Mouse (Mus musculus) kidney, postnatal 0 days (tissue): Measurements from ENCODE around the gene Crnkl1. TPM values are rescaled to one million over a fixed set of nuclear protein-coding genes. Genes with fewer than 3 reads are reported as not detected.

Experiments
- ATAC-seq: fragments of 200-750 bp; cut with Nextera tagmentation; replicated peaks from 2 replicates; pipeline ENCODE4 v1.8.0; 2017; ENCODE audit warnings: low read depth, moderate number of reproducible peaks, moderate TSS enrichment, moderate library complexity; ENCODE audit not compliant: low FRiP score
- DNase-seq: peaks from one replicate; pipeline ENCODE4 v3.0.0-alpha.2; 2016; ENCODE audit warnings: low spot score
- H3K27ac ChIP-seq: fragments of 300-500 bp; sonication (generic); 2 replicates; pipeline ENCODE4 v1.5.1; 2014; ENCODE audit warnings: mild to moderate bottlenecking
- H3K27me3 ChIP-seq: fragments of 300-500 bp; sonication (generic); 2 replicates; pipeline ENCODE4 v1.6.1; 2014; ENCODE audit warnings: low read length, mixed read lengths; ENCODE audit not compliant: insufficient read depth
- H3K36me3 ChIP-seq: fragments of 300-500 bp; sonication (generic); 2 replicates; pipeline ENCODE4 v1.6.1; 2014; ENCODE audit warnings: low read length, mixed read lengths; ENCODE audit not compliant: insufficient read depth
- H3K4me1 ChIP-seq: fragments of 300-500 bp; sonication (generic); replicated peaks from 2 replicates; pipeline ENCODE4 v1.6.1; 2014; ENCODE audit warnings: antibody characterized with exemption, low read length, mixed read lengths; ENCODE audit not compliant: insufficient read depth
- H3K4me2 ChIP-seq: fragments of 300-500 bp; sonication (generic); 2 replicates; pipeline ENCODE4 v1.6.1; 2014; ENCODE audit warnings: mild to moderate bottlenecking, low read length, moderate library complexity, mixed read lengths
- H3K4me3 ChIP-seq: fragments of 300-500 bp; sonication (generic); replicated peaks from 2 replicates; pipeline ENCODE4 v1.5.1; 2014; ENCODE audit warnings: low read depth, low read length
- H3K9ac ChIP-seq: fragments of 300-500 bp; sonication (generic); 2 replicates; pipeline ENCODE4 v1.6.1; 2014; ENCODE audit warnings: low read depth, low read length
- H3K9me3 ChIP-seq: fragments of 300-500 bp; sonication (generic); replicated peaks from 2 replicates; pipeline ENCODE4 v1.6.1; 2016; ENCODE audit warnings: low read length, inconsistent platforms, mixed read lengths
- CTCF ChIP-seq: IDR thresholded peaks from 2 replicates; pipeline ENCODE4 v1.5.1; 2016; ENCODE audit warnings: antibody characterized with exemption, low read depth, mild to moderate bottlenecking, moderate library complexity
- WGBS: fragments of 180-500 bp; shearing (Covaris S2); extraction: QIAGEN DNeasy Blood & Tissue Kit; methylation state at CpG from one replicate; pipeline ENCODE4 v1.1.7; 2014; 5-methylcytosine and 5-hydroxymethylcytosine counted together
- polyA plus RNA-seq: library from polyadenylated mRNA; unstranded; fragments of >200 nt; fragmentation: Nextera tagmentation; extraction: Ambion mirVana; gene quantifications from 2 replicates; pipeline ENCODE4 v1.2.1, GENCODE M21; 2015

Gene Crnkl1
- polyA plus RNA-seq, 1 experiment from 2014 or later = 23.6 TPM

GRCm38 (mm10) chr2:145881932-145882331 lies 52.9 kb downstream of the Crnkl1 start:
- Histone ChIP-seq H3K4me1 (peaks cover 10% of the 10 kb centered on the region; the same call in 1 of the 2 replicates), H3K4me3 (no peak overlapping the region), H3K9me3 (no peaks in the 10 kb centered on the region), H3K27ac (no peak overlapping the region), H3K9ac (no peak overlapping the region), H3K36me3 (peaks cover 58% of the 10 kb centered on the region), H3K4me2 (no peak overlapping the region), H3K27me3 (no peaks in the 10 kb centered on the region)
- no peak for TF ChIP-seq CTCF
- WGBS = 93% methylated on average over 5 of the region's 5 CpGs
- ATAC-seq (no peak), DNase-seq (no peak)

DNA sequence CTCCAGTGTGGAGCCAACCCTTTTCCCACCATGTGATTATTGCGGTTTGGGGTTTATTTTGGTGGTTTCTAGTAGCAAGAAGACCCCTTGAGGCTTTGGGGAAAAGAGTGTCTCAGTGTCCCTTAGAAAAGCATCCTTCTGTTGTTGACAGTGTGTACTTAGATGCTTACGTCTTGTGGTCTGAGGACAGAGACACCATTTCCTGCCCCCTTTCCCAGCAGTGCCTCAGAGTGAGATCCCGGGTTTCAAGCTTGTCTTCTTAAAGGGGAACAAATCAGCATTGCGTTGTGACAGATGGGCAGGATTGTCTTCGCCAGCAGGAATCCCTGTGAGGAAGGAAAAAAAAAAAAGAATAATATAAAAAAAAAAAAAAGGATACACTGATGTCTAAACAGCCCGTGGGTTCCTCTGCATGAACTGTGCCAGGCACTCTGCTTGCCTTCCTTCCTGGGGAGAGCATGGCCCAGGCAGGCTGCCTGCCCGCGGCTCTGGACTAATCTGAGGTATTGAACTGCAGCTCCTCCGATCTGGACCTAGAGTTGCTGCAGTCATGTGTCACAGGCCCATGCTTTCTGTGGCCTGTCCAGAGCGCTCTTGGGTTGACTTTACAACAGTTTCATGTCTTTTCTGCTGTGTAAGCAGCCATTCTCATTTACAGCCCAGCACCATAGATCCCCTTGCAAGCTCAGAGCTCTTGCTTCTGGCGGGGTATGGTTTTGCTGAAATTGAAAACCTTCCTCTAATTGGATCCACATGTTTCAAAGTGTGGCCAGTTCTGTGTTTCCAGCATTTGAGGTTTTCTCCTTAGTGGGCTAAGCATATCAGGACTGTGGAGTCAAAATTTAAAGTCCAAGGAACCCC lies 53.7 kb downstream of the Crnkl1 start:
- Histone ChIP-seq H3K4me3 (no peak overlapping the region), H3K9me3 (no peaks in the 10 kb centered on the region), H3K27ac (0 out of 2 replicates have a peak overlapping the region, but pooled peaks have one; percentile 31), H3K36me3 (peaks cover 61% of the 10 kb centered on the region), H3K27me3 (no peaks in the 10 kb centered on the region), H3K4me1 (peaks cover 10% of the 10 kb centered on the region; the same call in 1 of the 2 replicates), H3K4me2 (no peak overlapping the region), H3K9ac (no peak overlapping the region)
- 62% methylated on average over 11 of the region's 11 CpGs for WGBS
- no peak for TF ChIP-seq CTCF
- ATAC-seq = no peak
- DNase-seq = no peak

DNA sequence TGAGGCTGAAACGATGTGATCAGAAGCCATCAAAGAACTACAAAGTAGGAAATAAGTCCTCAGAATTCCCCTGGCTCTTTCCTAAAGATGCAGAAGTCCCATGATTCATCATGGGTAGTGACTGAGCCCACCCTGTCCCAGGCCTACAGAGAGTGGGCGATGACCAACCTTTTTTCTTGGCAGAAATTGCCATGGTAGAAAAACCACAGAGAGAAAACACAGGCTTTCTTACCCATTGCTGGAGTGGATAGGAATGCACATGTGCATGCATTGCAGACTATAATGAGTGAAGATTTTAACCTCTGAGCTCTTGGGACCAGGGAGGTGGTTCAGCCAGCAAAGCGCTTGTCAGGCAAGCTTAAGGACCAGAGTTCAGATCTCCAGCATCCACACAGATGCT lies 57.6 kb downstream of the Crnkl1 start:
- H3K4me1 ChIP-seq = no peaks in the 10 kb centered on the region

DNA sequence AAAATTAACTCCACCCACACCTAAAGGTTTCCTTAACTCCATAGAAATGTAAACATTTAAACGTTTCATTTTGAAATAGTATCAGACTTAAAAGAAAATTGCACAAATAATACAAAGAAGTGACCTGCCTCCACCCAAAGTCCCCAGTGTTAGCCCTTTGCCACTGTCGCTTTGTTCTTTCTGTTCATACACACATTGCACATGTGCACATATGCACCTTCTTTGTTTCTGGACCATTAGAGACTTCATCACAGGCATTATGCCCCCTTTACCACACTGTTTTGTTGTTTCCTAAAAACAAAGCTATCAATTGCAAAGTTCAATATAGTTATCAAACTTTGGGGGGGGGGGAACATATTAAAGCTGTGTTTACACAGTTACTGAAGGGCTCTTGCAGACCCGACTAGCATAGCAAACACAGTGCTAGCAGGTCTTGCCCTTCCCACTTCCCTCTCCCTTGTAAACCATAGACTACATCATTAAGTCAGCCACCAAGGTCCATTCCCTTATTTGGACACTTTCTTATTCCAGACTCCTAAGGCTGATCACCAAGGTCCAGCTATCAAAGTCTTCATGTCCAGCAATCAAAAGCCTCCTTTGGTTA lies 59.8 kb downstream of the Crnkl1 start:
- Histone ChIP-seq H3K27ac (no peak overlapping the region), H3K4me3 (no peak overlapping the region), H3K4me2 (no peak overlapping the region), H3K27me3 (no peaks in the 10 kb centered on the region), H3K4me1 (no peaks in the 10 kb centered on the region), H3K9me3 (no peaks in the 10 kb centered on the region), H3K9ac (no peak overlapping the region), H3K36me3 (peaks cover 34% of the 10 kb centered on the region)
- DNase-seq (no peak), ATAC-seq (no peak)
- TF ChIP-seq CTCF = no peak
- WGBS = 57% methylated on average over 3 of the region's 3 CpGs

More for the DNA sequence above, 57.6 kb downstream of the Crnkl1 start:
- TF ChIP-seq CTCF = no peak
- ATAC-seq = no peak
- no peak for DNase-seq
- Histone ChIP-seq H3K4me3 (no peak overlapping the region), H3K4me2 (no peak overlapping the region), H3K9me3 (no peaks in the 10 kb centered on the region), H3K36me3 (peaks cover 42% of the 10 kb centered on the region), H3K27me3 (no peaks in the 10 kb centered on the region), H3K9ac (no peak overlapping the region), H3K27ac (no peak overlapping the region)
- WGBS = 93% methylated on average over 3 of the region's 3 CpGs

DNA sequence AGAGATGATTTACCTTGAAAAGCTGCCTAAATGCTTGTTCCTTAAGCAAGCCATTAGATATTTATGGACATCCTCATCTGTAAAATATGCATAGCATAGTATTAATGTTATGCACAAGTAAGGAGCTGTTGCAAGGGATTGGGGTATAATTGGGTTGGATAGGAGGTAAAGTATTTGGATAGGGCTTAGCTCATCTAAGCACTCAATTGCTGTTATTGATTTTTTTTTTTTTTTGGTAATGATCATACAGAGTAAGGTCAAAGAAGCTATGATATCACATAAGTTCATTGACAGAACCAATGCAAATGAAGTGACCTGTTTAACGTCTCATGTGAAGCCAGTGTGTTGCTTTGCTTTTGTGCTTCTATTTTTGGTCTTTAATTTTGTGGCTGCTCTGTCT lies 60.9 kb downstream of the Crnkl1 start:
- no peak for TF ChIP-seq CTCF
- WGBS = 83% methylated on average over 1 of the region's 1 CpGs
- Histone ChIP-seq H3K9ac (no peak overlapping the region), H3K4me3 (no peak overlapping the region), H3K36me3 (peaks cover 29% of the 10 kb centered on the region), H3K27ac (no peak overlapping the region), H3K4me1 (no peaks in the 10 kb centered on the region), H3K4me2 (no peak overlapping the region), H3K27me3 (no peaks in the 10 kb centered on the region), H3K9me3 (no peaks in the 10 kb centered on the region)
- DNase-seq (no peak), ATAC-seq (no peak)

- Histone ChIP-seq H3K4me1 (no peaks in the 10 kb centered on the region), H3K27me3 (no peaks in the 10 kb centered on the region), H3K36me3 (peaks cover 15% of the 10 kb centered on the region), H3K9me3 (no peaks in the 10 kb centered on the region), H3K4me2 (no peak overlapping the region), H3K4me3 (no peak overlapping the region), H3K9ac (no peak overlapping the region), H3K27ac (peak overlapping the region; percentile 5; the same call in 1 of the 2 replicates)
- no peak for ATAC-seq
- TF ChIP-seq CTCF = no peak
- DNase-seq = no peak
- 71% methylated on average over 1 of the region's 1 CpGs for WGBS
Measured at GRCm38 (mm10) chr2:145872099-145872498, 62.7 kb downstream of the Crnkl1 start.
